In genomic region chr10:79502830-79503644, GRCm38 (mm10) we compare ENCODE assay signal across 11 mouse cellular contexts. TPM values are rescaled to one million over a fixed set of nuclear protein-coding genes. Genes with fewer than 3 reads are reported as not detected.
DNase-seq lines count a peak whose midpoint lies in the region; ATAC-seq and TF ChIP-seq lines count a peak whose summit lies in the region.
"Had no signal": no experiment of that assay in that cellular context is flagged by ENCODE, and none has a peak within 500 bp of the region (broad histone marks: within the 10 kb centered on the region; RNA-seq: fewer than 3 reads in every experiment).

No protein-coding gene starts in this region.

- no peak overlapping the region for H3K27ac ChIP-seq in layer of hippocampus, adult 2 months
- no peak overlapping the region for H3K27ac ChIP-seq in MEL (ENCODE audit: control insufficient read depth, low read depth, low read length)

- H3K4me1 ChIP-seq in MEL (ENCODE audit: control insufficient read depth in 1 of 2, insufficient read depth in 2 of 2, low read length in 2 of 2) = no peaks in the 10 kb centered on the region

- no peaks in the 10 kb centered on the region for H3K9me3 ChIP-seq in MEL (replicated peaks; ENCODE audit: insufficient read depth, low read length)

- H3K4me3 ChIP-seq in layer of hippocampus, adult 2 months = no peak overlapping the region
- no peak overlapping the region for H3K4me3 ChIP-seq in MEL (ENCODE audit: control insufficient read depth in 1 of 2, insufficient read depth in 1 of 2, low read depth in 2 of 2, low read length in 2 of 2)

- ATAC-seq in megakaryocyte-erythroid progenitor cell, adult 5-6 weeks (replicated peaks; ENCODE audit: low FRiP score, low TSS enrichment, poor library complexity, severe bottlenecking) = peak; percentile 50; the same call in 1 of the 2 replicates

- no peak for TF ChIP-seq EP300 in MEL (IDR thresholded peaks at IDR 0.05; ENCODE audit: low read depth in 1 of 2, low read length in 2 of 2)

- peaks cover 0 to 7% of the 10 kb centered on the region in 2 experiments; a peak in 2 of 4 replicates for H3K27me3 ChIP-seq in MEL (ENCODE audit: control insufficient read depth in 1 of 2, insufficient read depth in 2 of 2, low read length in 2 of 2)

- H3K79me2 ChIP-seq in MEL (ENCODE audit: control insufficient read depth, insufficient read depth, low read length, poor library complexity) = no peaks in the 10 kb centered on the region

- peak; percentile 80 for TF ChIP-seq RAD21 in MEL (IDR thresholded peaks at IDR 0.05; ENCODE audit: low read depth, low read length)

- no peak for DNase-seq in layer of hippocampus, adult 2 months (ENCODE audit: low spot score in 2 of 2)
- DNase-seq in layer of hippocampus, postnatal 25 days (ENCODE audit: extremely low spot score in 1 of 2, low spot score in 1 of 2) = no peak
- peak; percentile 57 for DNase-seq in MEL (ENCODE audit: low read depth, low spot score)
- DNase-seq in c-Kit-positive CD71-negative TER-119-negative erythroid progenitor cells, embryonic 14.5 days (ENCODE audit: low read depth) = peak; percentile 5
- no peak for DNase-seq in left cerebral cortex, adult 9 months (ENCODE audit: low spot score in 2 of 2)
- no peak for DNase-seq in right cerebral cortex, postnatal 36 days (ENCODE audit: low spot score in 2 of 2)
- DNase-seq: cerebellum, adult 11 months; lung, adult 2 months; right cerebral cortex, postnatal 4 days had no signal

- H3K9ac ChIP-seq in MEL (ENCODE audit: control insufficient read depth, low read depth, low read length, poor library complexity, severe bottlenecking) = no peak overlapping the region

- peak; percentile 65 for TF ChIP-seq CTCF in layer of hippocampus, adult 2 months (conservative IDR thresholded peaks at IDR 0.05)
- TF ChIP-seq CTCF in MEL (IDR thresholded peaks at IDR 0.05 in 2 of 3, conservative IDR thresholded peaks at IDR 0.05 in 1 of 3; ENCODE audit: control insufficient read depth in 1 of 3, insufficient read depth in 1 of 3, low read depth in 2 of 3, low read length in 3 of 3, poor library complexity in 1 of 3, severe bottlenecking in 1 of 3) = peak in 2 of 3 experiments; percentile 58 to 74; a peak in 4 of 6 replicates

- H3K36me3 ChIP-seq in MEL (ENCODE audit: control insufficient read depth in 1 of 2, insufficient read depth in 2 of 2, low read length in 2 of 2) = no peaks in the 10 kb centered on the region

- no peak for TF ChIP-seq POLR2A in MEL (IDR thresholded peaks at IDR 0.05; ENCODE audit: control insufficient read depth in 1 of 2, insufficient read depth in 1 of 2, low read depth in 1 of 2, low read length in 2 of 2, poor library complexity in 1 of 2)

TF ChIP-seq in MEL, 35 proteins besides CTCF, POLR2A, EP300 and RAD21:
- TF ChIP-seq CHD1 (IDR thresholded peaks at IDR 0.05; ENCODE audit: low read depth, low read length) (no peak), ZC3H11A (IDR thresholded peaks at IDR 0.05; ENCODE audit: low read depth, low read length) (peak; percentile 56), HCFC1 (IDR thresholded peaks at IDR 0.05; ENCODE audit: low read depth, low read length) (no peak), E2F4 (IDR thresholded peaks at IDR 0.05; ENCODE audit: borderline replicate concordance, low read depth, low read length) (no peak), RCOR1 (IDR thresholded peaks at IDR 0.05; ENCODE audit: low read depth, low read length) (no peak), SMC3 (IDR thresholded peaks at IDR 0.05; ENCODE audit: low read depth, low read length) (peak; percentile 69)
TF ChIP-seq in MEL: peak in this region for 2.

RNA-seq across cellular contexts. Expression of gene Plpp2, which starts 30.6 kb away (rescaled TPM):
- 1 to 10 TPM; 4.2 to 4.9 TPM for total RNA-seq in layer of hippocampus, adult 2 months (2021)
- 1 to 10 TPM; 5.3 to 6.9 TPM for total RNA-seq in layer of hippocampus, postnatal 25 days (2021)
- total RNA-seq in MEL (2012; rRNA removed) = 25.5 and 26.0 TPM in 2 replicates
- 10 to 100 TPM in 1 of 2 experiments, not detected in 1; 32.8 TPM for polyA plus RNA-seq in MEL (2012; ENCODE audit: insufficient read depth in 1 of 2, insufficient read length in 2 of 2, low read depth in 1 of 2, low replicate concordance in 2 of 2, missing spikeins in 1 of 2)
- total RNA-seq in megakaryocyte-erythroid progenitor cell, adult 5-6 weeks (2014; fragmentation: Nextera tagmentation) = 5.4 and 12.2 TPM in 2 replicates
- total RNA-seq in megakaryocyte-erythroid progenitor cell, adult 5-6 weeks (2017) = 3.3 and 3.9 TPM in 2 replicates

RNA-seq across cellular contexts. Expression of gene Vmn2r83, which starts 34.5 kb away (rescaled TPM):
- not detected for total RNA-seq in layer of hippocampus, adult 2 months (2021)
- not detected for total RNA-seq in layer of hippocampus, postnatal 25 days (2021)
- not detected in 2 replicates for total RNA-seq in MEL (2012; rRNA removed)
- not detected for polyA plus RNA-seq in MEL (2012; ENCODE audit: insufficient read depth in 1 of 2, insufficient read length in 2 of 2, low read depth in 1 of 2, low replicate concordance in 2 of 2, missing spikeins in 1 of 2)
- total RNA-seq in megakaryocyte-erythroid progenitor cell, adult 5-6 weeks (2014; fragmentation: Nextera tagmentation) = not detected in 2 replicates
- not detected in 2 replicates for total RNA-seq in megakaryocyte-erythroid progenitor cell, adult 5-6 weeks (2017)
- total RNA-seq: heart, adult 8-10 months had no signal
- polyA plus RNA-seq: lung, adult 2 months had no signal

RNA-seq across cellular contexts. Expression of gene Mier2, which starts 52.0 kb away (rescaled TPM):
- 10 to 100 TPM; 60.1 to 61.6 TPM for total RNA-seq in layer of hippocampus, adult 2 months (2021)
- 10 to 100 TPM; 53.2 to 56.4 TPM for total RNA-seq in layer of hippocampus, postnatal 25 days (2021)
- total RNA-seq in MEL (2012; rRNA removed) = 19.8 and 24.8 TPM in 2 replicates
- polyA plus RNA-seq in MEL (2012; ENCODE audit: insufficient read depth in 1 of 2, insufficient read length in 2 of 2, low read depth in 1 of 2, low replicate concordance in 2 of 2, missing spikeins in 1 of 2) = 10 to 100 TPM in 1 of 2 experiments, not detected in 1; 36.2 TPM
- total RNA-seq in megakaryocyte-erythroid progenitor cell, adult 5-6 weeks (2014; fragmentation: Nextera tagmentation) = 5.9 and 8.5 TPM in 2 replicates
- total RNA-seq in megakaryocyte-erythroid progenitor cell, adult 5-6 weeks (2017) = 2.1 and 12.3 TPM in 2 replicates

Comparison
In these comparisons a context has a peak if more than half of its experiments do, and no peak if none do; other contexts are left out.
1. DNase-seq: peak in MEL (single experiment) and c-Kit-positive CD71-negative TER-119-negative erythroid progenitor cells, embryonic 14.5 days (single experiment); none in layer of hippocampus, adult 2 months (0 of 2), layer of hippocampus, postnatal 25 days (0 of 2), left cerebral cortex, adult 9 months (0 of 2) and right cerebral cortex, postnatal 36 days (0 of 2).